32 mouse cellular contexts compared by ENCODE assay signal in genomic region chr7:110561647-110562046, GRCm38 (mm10).
"Had no signal": no experiment of that assay in that cellular context is flagged by ENCODE, and none has a peak within 500 bp of the region (broad histone marks: within the 10 kb centered on the region; RNA-seq: fewer than 3 reads in every experiment).

No protein-coding gene starts in this region.

- H3K9me3 ChIP-seq: limb, embryonic 10.5 days; limb, embryonic 12.5 days; limb, embryonic 13.5 days; limb, embryonic 15.5 days; liver, embryonic 12.5 days; liver, embryonic 13.5 days; liver, embryonic 15.5 days; lung, embryonic 15.5 days; megakaryocyte, embryonic 14.5 days; midbrain, embryonic 10.5 days; midbrain, embryonic 12.5 days; midbrain, embryonic 13.5 days; midbrain, embryonic 15.5 days; neural tube, embryonic 12.5 days had no signal

- H3K4me1 ChIP-seq: liver, embryonic 12.5 days; liver, embryonic 13.5 days; liver, embryonic 15.5 days; megakaryocyte, embryonic 14.5 days; midbrain, embryonic 12.5 days; midbrain, embryonic 13.5 days; midbrain, embryonic 15.5 days; neural tube, embryonic 12.5 days had no signal

- H3K4me2 ChIP-seq: limb, embryonic 12.5 days; limb, embryonic 13.5 days; limb, embryonic 15.5 days; liver, embryonic 11.5 days; liver, embryonic 12.5 days; liver, embryonic 13.5 days; liver, embryonic 15.5 days; lung, embryonic 14.5 days; lung, embryonic 15.5 days; midbrain, embryonic 11.5 days; midbrain, embryonic 12.5 days; midbrain, embryonic 13.5 days; midbrain, embryonic 15.5 days; neural tube, embryonic 12.5 days had no signal

- H3K4me3 ChIP-seq: limb, embryonic 10.5 days; limb, embryonic 12.5 days; limb, embryonic 13.5 days; limb, embryonic 15.5 days; liver, embryonic 12.5 days; liver, embryonic 13.5 days; liver, embryonic 15.5 days; lung, embryonic 15.5 days; megakaryocyte, embryonic 14.5 days; midbrain, embryonic 10.5 days; midbrain, embryonic 12.5 days; midbrain, embryonic 13.5 days; midbrain, embryonic 15.5 days; myocyte; neural tube, embryonic 12.5 days had no signal

- H3K36me3 ChIP-seq: liver, embryonic 12.5 days; liver, embryonic 13.5 days; liver, embryonic 15.5 days; midbrain, embryonic 15.5 days had no signal

- ATAC-seq: liver, embryonic 12.5 days; liver, postnatal 0 days; lung, postnatal 0 days; midbrain, embryonic 13.5 days; midbrain, embryonic 15.5 days; midbrain, embryonic 16.5 days had no signal

- H3K27me3 ChIP-seq: limb, embryonic 12.5 days; limb, embryonic 13.5 days; limb, embryonic 15.5 days; liver, embryonic 12.5 days; liver, embryonic 13.5 days; liver, embryonic 15.5 days; lung, embryonic 15.5 days; midbrain, embryonic 12.5 days; midbrain, embryonic 13.5 days; midbrain, embryonic 15.5 days; neural tube, embryonic 12.5 days had no signal

- DNase-seq: left cerebral cortex, postnatal 4 days; liver; liver, embryonic 13.5 days; liver, postnatal 0 days; lung, adult 18-20 months; lung, adult 2 months; lung, embryonic 14.5 days; lung, postnatal 10 days; lung, postnatal 14 days; lung, postnatal 36 days; lung, postnatal 4 days; midbrain, embryonic 14.5 days had no signal

- H3K9ac ChIP-seq: limb, embryonic 12.5 days; limb, embryonic 13.5 days; limb, embryonic 15.5 days; liver, embryonic 12.5 days; liver, embryonic 13.5 days; liver, embryonic 14.5 days; liver, embryonic 15.5 days; liver, postnatal 0 days; lung, embryonic 14.5 days; lung, embryonic 15.5 days; midbrain, embryonic 12.5 days; midbrain, embryonic 13.5 days; midbrain, embryonic 15.5 days; neural tube, embryonic 12.5 days had no signal

- H3K27ac ChIP-seq: limb, embryonic 10.5 days; limb, embryonic 12.5 days; limb, embryonic 13.5 days; limb, embryonic 15.5 days; liver, embryonic 12.5 days; liver, embryonic 13.5 days; liver, embryonic 14.5 days; liver, embryonic 15.5 days; lung, embryonic 15.5 days; macrophage; midbrain, embryonic 10.5 days; midbrain, embryonic 12.5 days; midbrain, embryonic 13.5 days; midbrain, embryonic 15.5 days; neural tube, embryonic 12.5 days had no signal
